Mouse (Mus musculus) layer of hippocampus, postnatal 10 days (tissue): ENCODE data around the gene D430041D05Rik. TPM values are rescaled to one million over a fixed set of nuclear protein-coding genes. Genes with fewer than 3 reads are reported as not detected.

Source experiments
- DNase-seq, 2 experiments: peaks; one replicate each; pipeline ENCODE4 v3.0.0; 2021; ENCODE audit warnings: low spot score in 2 of 2
- total RNA-seq, 2 experiments: library from RNA; stranded (reverse); gene quantifications; 2 replicates each; pipeline ENCODE4 v1.2.3; 2021

D430041D05Rik gene
- total RNA-seq, 2 experiments from 2014 or later, result 82.8 to 84.4 TPM

- DNase-seq, result peak in 1 of 2 experiments; percentile 45
Observed at GRCm38 (mm10) chr2:104207948-104208347, 202.9 kb downstream of the D430041D05Rik start.

- peak; percentile 52 to 53 for DNase-seq
Observed at GRCm38 (mm10) chr2:104205623-104206022, 205.2 kb downstream of the D430041D05Rik start.

- no peak for DNase-seq
Observed at GRCm38 (mm10) chr2:104200211-104200610, 210.6 kb downstream of the D430041D05Rik start.

GRCm38 (mm10) chr2:104198186-104198585 is 212.6 kb downstream of the D430041D05Rik start:
- DNase-seq, result no peak

- DNase-seq, result no peak
Observed at GRCm38 (mm10) chr2:104197281-104197680, 213.5 kb downstream of the D430041D05Rik start.

GRCm38 (mm10) chr2:104192401-104193141 is 218.2 kb downstream of the D430041D05Rik start:
- DNase-seq, result peak; percentile 30 to 34

GRCm38 (mm10) chr2:104191723-104192122 is 219.1 kb downstream of the D430041D05Rik start:
- no peak for DNase-seq

GRCm38 (mm10) chr2:104188859-104189258 is 222.0 kb downstream of the D430041D05Rik start:
- DNase-seq, result no peak

- no peak for DNase-seq
Observed at GRCm38 (mm10) chr2:104187073-104187472, 223.7 kb downstream of the D430041D05Rik start.

GRCm38 (mm10) chr2:104185616-104186015 is 225.2 kb downstream of the D430041D05Rik start:
- no peak for DNase-seq

GRCm38 (mm10) chr2:104184296-104184695 is 226.5 kb downstream of the D430041D05Rik start:
- DNase-seq, result no peak

- no peak for DNase-seq
Observed at GRCm38 (mm10) chr2:104183246-104183845, 227.5 kb downstream of the D430041D05Rik start.

- no peak for DNase-seq
Observed at GRCm38 (mm10) chr2:104179636-104180035, 231.2 kb downstream of the D430041D05Rik start.

- DNase-seq, result no peak
Observed at GRCm38 (mm10) chr2:104178251-104178650, 232.6 kb downstream of the D430041D05Rik start.

GRCm38 (mm10) chr2:104176979-104177704 is 233.7 kb downstream of the D430041D05Rik start:
- DNase-seq, result peak; percentile 40 to 58

GRCm38 (mm10) chr2:104176166-104176978 is 234.4 kb downstream of the D430041D05Rik start:
- DNase-seq, result no peak

GRCm38 (mm10) chr2:104175476-104176165 is 235.2 kb downstream of the D430041D05Rik start:
- no peak for DNase-seq

- no peak for DNase-seq
Observed at GRCm38 (mm10) chr2:104173431-104173830, 237.4 kb downstream of the D430041D05Rik start.

GRCm38 (mm10) chr2:104172695-104173348 is 238.0 kb downstream of the D430041D05Rik start:
- no peak for DNase-seq
